Mouse (Mus musculus) embryonic facial prominence, embryonic 11.5 days (tissue): Measurements from ENCODE around the gene Kctd3. TPM values are rescaled to one million over a fixed set of nuclear protein-coding genes. Genes with fewer than 3 reads are reported as not detected.
A peak's percentile ranks its signal among the peaks of the same experiment; 100 is the strongest.

Experiments used
- ATAC-seq: fragments of 200-750 bp; cut with Nextera tagmentation; replicated peaks from 2 replicates; pipeline ENCODE4 v1.8.0; 2017; ENCODE audit warnings: low read depth; ENCODE audit not compliant: insufficient number of reproducible peaks, low FRiP score, low TSS enrichment
- DNase-seq: peaks from one replicate; pipeline ENCODE4 v3.0.0-alpha.2; 2015; ENCODE audit warnings: low spot score
- H3K27ac ChIP-seq: fragments of 300-500 bp; sonication (generic); replicated peaks from 2 replicates; pipeline ENCODE4 v1.5.1; 2014; ENCODE audit warnings: mild to moderate bottlenecking, low read depth, low read length, control low read depth
- H3K27me3 ChIP-seq: fragments of 300-500 bp; sonication (generic); 2 replicates; pipeline ENCODE4 v1.6.1; 2014; ENCODE audit warnings: mild to moderate bottlenecking, low read length, moderate library complexity, mixed read lengths; ENCODE audit not compliant: control insufficient read depth, insufficient read depth
- H3K36me3 ChIP-seq: fragments of 300-500 bp; sonication (generic); replicated peaks from 2 replicates; pipeline ENCODE4 v1.6.1; 2014; ENCODE audit warnings: low read depth, mild to moderate bottlenecking, low read length, moderate library complexity, mixed read lengths; ENCODE audit not compliant: control insufficient read depth, insufficient read depth
- H3K4me1 ChIP-seq: fragments of 300-500 bp; sonication (generic); 2 replicates; pipeline ENCODE4 v1.6.1; 2014; ENCODE audit warnings: low read length, mixed read lengths; ENCODE audit not compliant: control insufficient read depth, insufficient read depth
- H3K4me2 ChIP-seq: fragments of 300-500 bp; sonication (generic); 2 replicates; pipeline ENCODE4 v1.6.1; 2014; ENCODE audit warnings: low read depth, mild to moderate bottlenecking, control low read depth, low read length, moderate library complexity
- H3K4me3 ChIP-seq: fragments of 300-500 bp; sonication (generic); 2 replicates; pipeline ENCODE4 v1.5.1; 2014; ENCODE audit warnings: low read depth, low read length, control low read depth
- H3K9ac ChIP-seq: fragments of 300-500 bp; sonication (generic); replicated peaks from 2 replicates; pipeline ENCODE4 v1.6.1; 2014; ENCODE audit warnings: mild to moderate bottlenecking, control low read depth, low read length
- H3K9me3 ChIP-seq: fragments of 300-500 bp; sonication (generic); replicated peaks from 2 replicates; pipeline ENCODE4 v1.6.1; 2016; ENCODE audit warnings: mild to moderate bottlenecking, low read length, inconsistent platforms, mixed read lengths; ENCODE audit not compliant: control insufficient read depth
- WGBS: fragments of 180-500 bp; shearing (Covaris S2); extraction: QIAGEN DNeasy Blood & Tissue Kit; methylation state at CpG from one replicate; pipeline ENCODE4 v1.1.7; 2014; 5-methylcytosine and 5-hydroxymethylcytosine counted together
- polyA plus RNA-seq: library from polyadenylated mRNA; unstranded; fragments of >200 nt; fragmentation: Nextera tagmentation; extraction: Ambion mirVana; gene quantifications from 2 replicates; pipeline ENCODE4 v1.2.1, GENCODE M21; 2014

Kctd3 gene
- polyA plus RNA-seq, 1 experiment from 2014 or later, result 36.9 TPM

GRCm38 (mm10) chr1:189006826-189007225, 815 bp downstream of the Kctd3 start:
- Histone ChIP-seq H3K4me2 (peak overlapping the region; percentile 87), H3K4me3 (peak overlapping the region; percentile 96), H3K9ac (peak overlapping the region; percentile 95), H3K27me3 (no peaks in the 10 kb centered on the region), H3K36me3 (no peaks in the 10 kb centered on the region), H3K9me3 (no peaks in the 10 kb centered on the region), H3K27ac (no peak overlapping the region), H3K4me1 (no peaks in the 10 kb centered on the region)
- DNase-seq (no peak), ATAC-seq (peak; percentile 14; the same call in 1 of the 2 replicates)
- 2% methylated on average over 7 of the region's 7 CpGs for WGBS

GRCm38 (mm10) chr1:189006267-189006666, 1.4 kb downstream of the Kctd3 start:
- H3K9me3 ChIP-seq, result no peaks in the 10 kb centered on the region
- no peak overlapping the region; the same call in 1 of the 2 replicates for H3K4me3 ChIP-seq
- WGBS, result 72% methylated on average over 5 of the region's 5 CpGs
- no peak for DNase-seq
- H3K36me3 ChIP-seq, result no peaks in the 10 kb centered on the region
- H3K9ac ChIP-seq, result no peak overlapping the region
- peak overlapping the region; percentile 87 for H3K4me2 ChIP-seq
- H3K27ac ChIP-seq, result no peak overlapping the region
- ATAC-seq, result no peak
- no peaks in the 10 kb centered on the region for H3K4me1 ChIP-seq
- H3K27me3 ChIP-seq, result no peaks in the 10 kb centered on the region

- Histone ChIP-seq H3K4me2 (no peak overlapping the region), H3K27ac (no peak overlapping the region), H3K27me3 (no peaks in the 10 kb centered on the region), H3K4me3 (no peak overlapping the region), H3K9ac (no peak overlapping the region), H3K36me3 (no peaks in the 10 kb centered on the region), H3K9me3 (no peaks in the 10 kb centered on the region), H3K4me1 (no peaks in the 10 kb centered on the region)
- DNase-seq (no peak), ATAC-seq (no peak)
- WGBS, result 100% methylated on average over 1 of the region's 1 CpGs
These were observed 2.9 kb downstream of the Kctd3 start for GRCm38 (mm10) chr1:189004774-189005173.

GRCm38 (mm10) chr1:189001815-189002214, 5.8 kb downstream of the Kctd3 start:
- Histone ChIP-seq H3K9me3 (no peaks in the 10 kb centered on the region), H3K27ac (no peak overlapping the region), H3K4me3 (no peak overlapping the region), H3K4me2 (no peak overlapping the region), H3K4me1 (no peaks in the 10 kb centered on the region), H3K27me3 (no peaks in the 10 kb centered on the region), H3K9ac (no peak overlapping the region), H3K36me3 (no peaks in the 10 kb centered on the region)
- ATAC-seq (no peak), DNase-seq (no peak)
- 94% methylated on average over 12 of the region's 12 CpGs for WGBS

- no peak overlapping the region for H3K4me2 ChIP-seq
- ATAC-seq (no peak), DNase-seq (no peak)
- H3K4me1 ChIP-seq, result no peaks in the 10 kb centered on the region
- H3K9me3 ChIP-seq, result no peaks in the 10 kb centered on the region
- WGBS, result 89% methylated on average over 10 of the region's 10 CpGs
- no peak overlapping the region for H3K27ac ChIP-seq
- no peak overlapping the region for H3K4me3 ChIP-seq
- H3K27me3 ChIP-seq, result no peaks in the 10 kb centered on the region
- no peaks in the 10 kb centered on the region for H3K36me3 ChIP-seq
- no peak overlapping the region for H3K9ac ChIP-seq
These were observed 7.7 kb downstream of the Kctd3 start for GRCm38 (mm10) chr1:188999981-189000380.

GRCm38 (mm10) chr1:188997921-188998320, 9.7 kb downstream of the Kctd3 start:
- WGBS, result 95% methylated on average over 3 of the region's 3 CpGs
- Histone ChIP-seq H3K36me3 (no peaks in the 10 kb centered on the region; the same call in 1 of the 2 replicates), H3K9ac (no peak overlapping the region)

GRCm38 (mm10) chr1:188993218-188993617, 14.4 kb downstream of the Kctd3 start:
- Histone ChIP-seq H3K36me3 (no peaks in the 10 kb centered on the region; the same call in none of the 2 replicates), H3K4me1 (no peaks in the 10 kb centered on the region), H3K9me3 (no peaks in the 10 kb centered on the region), H3K4me3 (no peak overlapping the region), H3K9ac (no peak overlapping the region), H3K27ac (no peak overlapping the region), H3K27me3 (no peaks in the 10 kb centered on the region), H3K4me2 (no peak overlapping the region)
- 38% methylated on average over 4 of the region's 4 CpGs for WGBS
- DNase-seq (peak; percentile 72), ATAC-seq (no peak)

More at GRCm38 (mm10) chr1:188997921-188998320, 9.7 kb downstream of the Kctd3 start:
- Histone ChIP-seq H3K27ac (no peak overlapping the region), H3K4me2 (no peak overlapping the region), H3K9me3 (no peaks in the 10 kb centered on the region), H3K4me3 (no peak overlapping the region), H3K27me3 (no peaks in the 10 kb centered on the region), H3K4me1 (no peaks in the 10 kb centered on the region)
- DNase-seq (no peak), ATAC-seq (no peak)

- Histone ChIP-seq H3K9me3 (no peaks in the 10 kb centered on the region), H3K36me3 (peaks cover 7% of the 10 kb centered on the region), H3K4me1 (no peaks in the 10 kb centered on the region), H3K27ac (no peak overlapping the region), H3K4me3 (no peak overlapping the region), H3K27me3 (no peaks in the 10 kb centered on the region), H3K9ac (no peak overlapping the region), H3K4me2 (no peak overlapping the region)
- ATAC-seq (no peak), DNase-seq (peak; percentile 74)
- WGBS, result 20% methylated on average over 3 of the region's 3 CpGs
These were observed 27.6 kb downstream of the Kctd3 start for GRCm38 (mm10) chr1:188980050-188980449.
